Mouse (Mus musculus) layer of hippocampus, adult 6 months (tissue): ENCODE results near the gene Vmn2r48. TPM values are rescaled to one million over a fixed set of nuclear protein-coding genes. Genes with fewer than 3 reads are reported as not detected.

ENCODE experiments used
- long read RNA-seq, 2 experiments: library from polyadenylated mRNA; unstranded; transcript quantifications; one replicate each; pipeline ENCODE4 v2.0.0; 2019 to 2020
- polyA plus RNA-seq: library from polyadenylated mRNA; unstranded; fragments of <200 nt; fragmentation: Nextera tagmentation; gene quantifications from 2 replicates; pipeline ENCODE4 v1.2.3, GENCODE M21; 2021

Gene Vmn2r48
- not detected in 2 replicates for polyA plus RNA-seq
- long read RNA-seq, experiment 1: 0 reads
- long read RNA-seq, experiment 2: 0 reads

DNA sequence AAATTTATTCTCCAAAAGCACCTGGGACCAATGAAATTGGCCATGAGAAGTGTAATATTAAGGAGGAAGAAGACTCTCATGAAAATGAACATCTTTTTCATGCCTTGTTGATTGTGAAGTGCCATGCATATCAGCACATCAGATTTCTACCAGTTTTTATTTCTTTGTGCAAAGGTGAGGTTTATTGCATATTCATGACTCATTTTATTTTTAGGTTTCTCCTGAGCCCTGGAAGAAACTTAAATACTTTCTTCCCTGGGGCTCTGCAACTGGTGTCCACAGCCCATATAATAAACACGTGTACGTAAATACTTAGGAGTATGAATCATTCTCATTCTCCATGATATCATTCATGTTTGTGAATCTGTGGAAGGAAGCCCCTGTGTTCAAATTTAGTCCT lies at the start of gene Vmn2r48:
TSS of gene Vmn2r48 (minus strand) at position 101 of the 400 bp plus-strand sequence.

DNA sequence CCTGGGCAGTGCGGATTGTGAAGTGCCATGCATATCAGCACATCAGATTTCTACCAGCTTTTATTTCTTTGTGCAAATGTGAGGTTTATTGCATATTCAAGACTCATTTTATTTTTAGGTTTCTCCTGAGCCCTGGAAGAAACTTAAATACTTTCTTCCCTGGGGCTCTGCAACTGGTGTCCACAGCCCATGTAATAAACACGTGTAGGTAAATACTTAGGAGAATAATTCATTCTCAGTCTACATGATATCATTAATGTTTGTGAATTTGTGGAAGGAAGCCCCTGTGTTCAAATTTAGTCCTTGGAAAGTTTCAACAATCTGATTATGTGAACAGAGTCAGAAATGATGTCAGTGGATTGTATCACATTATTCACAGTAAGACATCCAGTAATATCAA lies 38.8 kb upstream of the Vmn2r48 start, which contains the start of gene Vmn2r49:
TSS of gene Vmn2r49 (minus strand) at position 101 of the 400 bp plus-strand sequence.

Other genes starting within 250 kb of the Vmn2r48 start
- not detected in 2 replicates for gene Vmn2r46, start 183.0 kb downstream of the Vmn2r48 start, polyA plus RNA-seq
- gene Vmn2r47, start 112.3 kb downstream of the Vmn2r48 start, polyA plus RNA-seq: not detected in 2 replicates
- gene Vmn2r49, start 38.7 kb upstream of the Vmn2r48 start, polyA plus RNA-seq: not detected in 2 replicates
- not detected in 2 replicates for gene Vmn2r50, start 99.7 kb upstream of the Vmn2r48 start, polyA plus RNA-seq
- gene Vmn2r51, start 152.2 kb upstream of the Vmn2r48 start, polyA plus RNA-seq: not detected in 2 replicates
- not detected in 2 replicates for gene Vmn2r52, start 223.0 kb upstream of the Vmn2r48 start, polyA plus RNA-seq